Mouse (Mus musculus): Measurements from ENCODE around the gene Ndst2. TPM values are rescaled to one million over a fixed set of nuclear protein-coding genes. Genes with fewer than 3 reads are reported as not detected.

Ndst2 gene
- total RNA-seq (2021), result 10 to 100 TPM; 10.6 to 10.8 TPM

- DNase-seq, result peak; percentile 86 to 96
- intact Hi-C loops (cut with DNase I), result no loop called here
These were observed at the start of gene Ndst2 for GRCm38 (mm10) chr14:20733952-20734774. Gene Ndst2, minus strand, starts transcription at chr14:20734562.

- no peak for DNase-seq
- intact Hi-C loops (cut with DNase I), result no loop called here
These were observed 49.2 kb upstream of the Ndst2 start for GRCm38 (mm10) chr14:20783526-20783925.

GRCm38 (mm10) chr14:20782860-20783259 lies 48.5 kb upstream of the Ndst2 start:
- DNase-seq, result no peak
- intact Hi-C loops (cut with DNase I), result no loop called here

GRCm38 (mm10) chr14:20780217-20780616 lies 45.9 kb upstream of the Ndst2 start:
- no peak for DNase-seq
- intact Hi-C loops (cut with DNase I), result no loop called here

GRCm38 (mm10) chr14:20778496-20778895 lies 44.1 kb upstream of the Ndst2 start:
- intact Hi-C loops (cut with DNase I), result no loop called here
- DNase-seq, result no peak

- no peak for DNase-seq
- intact Hi-C loops (cut with DNase I), result no loop called here
These were observed 41.3 kb upstream of the Ndst2 start for GRCm38 (mm10) chr14:20775661-20776060.

GRCm38 (mm10) chr14:20773410-20773809 lies 39.0 kb upstream of the Ndst2 start:
- DNase-seq, result no peak

GRCm38 (mm10) chr14:20772808-20773207 lies 38.4 kb upstream of the Ndst2 start:
- intact Hi-C loops (cut with DNase I), result no loop called here
- DNase-seq, result no peak

More at GRCm38 (mm10) chr14:20773410-20773809, 39.0 kb upstream of the Ndst2 start:
- intact Hi-C loops (cut with DNase I), result no loop called here

GRCm38 (mm10) chr14:20771941-20772340 lies 37.6 kb upstream of the Ndst2 start:
- no peak for DNase-seq
- intact Hi-C loops (cut with DNase I), result no loop called here

GRCm38 (mm10) chr14:20768581-20768980 lies 34.2 kb upstream of the Ndst2 start:
- peak; percentile 28 to 32 for DNase-seq
- intact Hi-C loops (cut with DNase I), result no loop called here

GRCm38 (mm10) chr14:20767936-20768335 lies 33.6 kb upstream of the Ndst2 start:
- DNase-seq, result no peak
- intact Hi-C loops (cut with DNase I), result no loop called here

GRCm38 (mm10) chr14:20765642-20766258 lies 31.4 kb upstream of the Ndst2 start:
- intact Hi-C loops (cut with DNase I), result loop anchor here (1.0 kb wide), 2 partner anchors 34 to 108 kb away; no protein-coding TSS in a partner anchor
- peak; percentile 93 to 96 for DNase-seq

GRCm38 (mm10) chr14:20764942-20765341 lies 30.6 kb upstream of the Ndst2 start:
- DNase-seq, result no peak
- intact Hi-C loops (cut with DNase I), result no loop called here

GRCm38 (mm10) chr14:20758768-20759435 lies 24.5 kb upstream of the Ndst2 start:
- DNase-seq, result no peak
- intact Hi-C loops (cut with DNase I), result loop anchor here (2.0 kb wide), 1 partner anchor 14 kb away; no protein-coding TSS in a partner anchor

GRCm38 (mm10) chr14:20757370-20757907 lies 23.1 kb upstream of the Ndst2 start:
- intact Hi-C loops (cut with DNase I), result loop anchor here (2.0 kb wide), 1 partner anchor 19 kb away; no protein-coding TSS in a partner anchor
- DNase-seq, result peak; percentile 31 to 42

- intact Hi-C loops (cut with DNase I), result no loop called here
- DNase-seq, result no peak
These were observed 19.4 kb upstream of the Ndst2 start for GRCm38 (mm10) chr14:20753792-20754191.

- DNase-seq, result no peak
- intact Hi-C loops (cut with DNase I), result no loop called here
These were observed 16.1 kb upstream of the Ndst2 start for GRCm38 (mm10) chr14:20750503-20750902.

GRCm38 (mm10) chr14:20749494-20750051 lies 15.2 kb upstream of the Ndst2 start:
- no peak for DNase-seq
- intact Hi-C loops (cut with DNase I), result no loop called here

GRCm38 (mm10) chr14:20748388-20748787 lies 14.0 kb upstream of the Ndst2 start:
- DNase-seq, result no peak
- intact Hi-C loops (cut with DNase I), result no loop called here

GRCm38 (mm10) chr14:20746935-20747334 lies 12.6 kb upstream of the Ndst2 start:
- intact Hi-C loops (cut with DNase I), result no loop called here
- no peak for DNase-seq

- intact Hi-C loops (cut with DNase I), result loop anchor here (2.0 kb wide), 1 partner anchor 15 kb away; no protein-coding TSS in a partner anchor
- DNase-seq, result no peak
These were observed 9.3 kb upstream of the Ndst2 start for GRCm38 (mm10) chr14:20743614-20744013.

Data from heart, postnatal 36 days (tissue).